Mouse (Mus musculus) monocyte, adult 5-6 weeks (primary cell): Measurements from ENCODE around the gene Hsd17b2. TPM values are rescaled to one million over a fixed set of nuclear protein-coding genes. Genes with fewer than 3 reads are reported as not detected.
A peak's percentile ranks its signal among the peaks of the same experiment; 100 is the strongest.
"Not testable (repeated sequence)": the region's sequence is repeated elsewhere in the genome, so short reads cannot be mapped to it uniquely, and the experiment has no call there.

Source experiments
- ATAC-seq: fragments of 153-309, 156-312 bp; replicated peaks from 2 replicates; pipeline ENCODE4 v1.8.0; 2017; ENCODE audit warnings: mild to moderate bottlenecking; ENCODE audit not compliant: low TSS enrichment, insufficient number of reproducible peaks, severe bottlenecking, poor library complexity, low FRiP score
- total RNA-seq: library from RNA; stranded (forward); fragments of 200-1000, 200-491, 200-594 nt; gene quantifications from 3 replicates; pipeline ENCODE4 v1.2.3, GENCODE M21; 2017

Gene Hsd17b2
- total RNA-seq, 1 experiment from 2014 or later = 1.7 TPM

DNA sequence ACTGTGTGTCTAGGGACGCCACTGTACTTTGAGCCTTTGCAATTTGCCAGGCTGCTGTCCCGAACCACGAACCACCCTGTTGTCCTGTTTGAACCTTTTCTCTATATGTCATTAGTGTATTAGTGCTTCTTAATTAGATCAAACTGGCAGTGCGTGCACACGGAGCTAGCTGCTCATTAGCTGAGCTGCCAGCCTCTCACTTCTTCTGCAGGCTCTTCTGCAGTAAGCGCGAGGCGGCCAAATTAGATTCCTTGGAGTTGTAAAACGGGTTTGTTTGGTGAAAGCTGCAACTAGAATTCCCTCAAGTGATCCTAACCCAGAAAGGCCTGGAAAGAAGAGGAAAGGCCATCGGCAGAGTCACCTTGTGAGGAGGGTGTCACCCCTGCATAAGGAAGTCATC is 997 bp downstream of the Hsd17b2 start:
- ATAC-seq = no peak

DNA sequence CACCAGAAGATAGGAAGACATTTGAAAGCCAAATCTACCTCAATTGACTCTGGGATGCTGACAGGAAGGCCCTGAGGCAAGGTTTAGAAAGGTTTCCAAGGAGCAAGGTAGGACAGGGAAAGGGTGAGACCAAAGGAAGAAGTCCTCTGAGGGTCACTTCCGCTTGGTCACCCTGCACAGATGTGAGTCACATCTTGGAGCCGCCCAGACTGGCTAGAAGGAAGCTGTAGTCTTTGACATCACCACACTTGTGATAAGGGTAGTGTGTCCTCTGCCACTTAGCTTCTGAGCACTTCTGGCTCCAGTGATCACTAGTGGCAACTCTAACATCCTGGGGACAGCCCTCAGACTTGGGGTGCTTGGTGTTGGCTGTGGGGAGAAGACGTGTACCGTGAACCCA is 4.4 kb downstream of the Hsd17b2 start:
- ATAC-seq = peak; percentile 56; the same call in 1 of the 2 replicates

DNA sequence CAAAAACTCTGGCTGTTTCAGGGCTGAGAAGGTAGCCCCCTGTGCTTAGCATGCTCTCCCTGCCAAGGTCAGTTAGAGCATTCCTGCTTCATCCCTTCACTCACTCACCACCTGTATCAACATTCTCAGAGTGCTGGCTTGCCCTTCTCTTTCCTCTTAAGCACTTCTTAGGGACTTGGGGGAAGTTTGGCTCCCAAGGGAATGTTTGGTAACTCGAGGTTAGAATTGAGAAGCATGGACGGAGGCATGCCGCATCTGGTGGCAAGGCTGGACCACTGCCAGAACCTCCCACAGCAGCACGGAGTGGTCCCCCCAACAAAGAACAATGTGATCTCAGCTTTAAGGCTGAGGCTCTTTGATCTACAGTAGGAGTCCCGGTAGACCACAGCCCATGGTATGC is 10.5 kb downstream of the Hsd17b2 start:
- no peak for ATAC-seq

DNA sequence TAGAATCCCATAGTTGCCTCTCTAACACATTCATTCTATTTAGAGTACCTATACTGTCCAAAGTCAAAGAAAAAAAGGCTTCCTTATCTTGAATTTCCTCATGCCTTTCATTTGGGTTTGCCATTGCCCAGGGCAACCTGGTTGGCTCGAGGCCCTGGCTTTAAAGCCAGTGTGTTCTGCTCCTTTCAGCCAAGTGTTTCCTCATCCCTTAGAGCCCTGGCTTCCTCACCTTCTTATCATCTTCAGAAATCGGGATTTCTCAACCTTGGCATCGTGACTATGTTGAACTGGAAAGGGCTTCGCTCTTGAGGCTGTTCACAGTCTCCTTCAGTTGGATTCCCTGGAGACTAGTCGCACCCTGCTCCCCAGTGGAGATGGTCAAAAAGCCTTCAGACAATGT is 12.9 kb downstream of the Hsd17b2 start:
- no peak for ATAC-seq

DNA sequence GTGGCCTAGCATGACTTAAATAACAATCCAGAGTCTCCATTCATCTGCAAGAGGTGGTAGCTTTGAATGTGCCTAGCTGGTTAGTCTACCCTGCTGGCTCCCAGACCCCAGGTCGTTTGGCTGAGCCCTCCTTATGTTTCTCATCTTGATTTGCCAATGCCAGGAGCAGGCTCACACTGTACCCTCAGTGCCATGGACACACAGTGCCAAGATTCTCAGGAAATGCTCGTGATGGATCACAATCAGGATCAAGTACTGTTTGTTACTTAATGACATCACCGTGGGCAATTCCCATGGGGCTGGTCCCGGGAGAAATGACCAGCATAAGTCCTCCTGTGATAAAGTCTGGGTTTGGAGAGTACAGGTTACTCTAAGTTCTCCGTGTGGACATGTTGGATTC is 14.2 kb downstream of the Hsd17b2 start:
- ATAC-seq = no peak

DNA sequence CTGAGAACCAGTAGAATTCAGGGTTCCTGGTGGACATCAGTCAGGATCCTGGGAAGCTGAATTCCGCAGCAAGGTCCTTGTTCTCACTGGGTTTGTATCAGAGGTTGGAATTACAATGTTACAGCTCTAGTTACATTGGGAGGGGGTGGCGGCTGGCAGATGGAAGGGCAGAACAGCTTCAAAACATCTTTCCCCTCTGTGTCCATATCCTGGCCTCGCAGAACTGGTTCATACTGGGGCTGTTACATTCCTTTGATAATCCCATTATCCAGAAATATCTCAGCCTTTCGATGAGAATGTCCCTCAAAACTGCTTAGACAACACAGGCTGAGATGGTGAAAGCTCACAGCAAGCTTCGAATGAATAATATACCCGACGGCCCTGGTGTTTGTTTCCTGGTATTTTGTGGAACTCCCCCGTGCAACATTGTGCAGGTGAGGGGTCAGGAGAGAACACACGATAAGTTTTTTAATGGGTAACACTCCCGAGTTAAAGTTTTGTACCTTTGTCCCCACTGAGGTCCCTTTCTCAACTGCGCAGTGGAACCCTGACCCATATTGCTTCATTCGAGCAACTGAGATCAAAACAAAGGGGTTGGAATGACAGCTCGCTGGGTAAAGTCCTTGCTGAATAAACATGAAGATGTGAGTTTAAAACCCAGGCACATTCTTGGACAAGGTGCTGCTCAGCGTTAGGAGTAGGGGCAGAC is 16.6 kb downstream of the Hsd17b2 start:
- no peak for ATAC-seq

DNA sequence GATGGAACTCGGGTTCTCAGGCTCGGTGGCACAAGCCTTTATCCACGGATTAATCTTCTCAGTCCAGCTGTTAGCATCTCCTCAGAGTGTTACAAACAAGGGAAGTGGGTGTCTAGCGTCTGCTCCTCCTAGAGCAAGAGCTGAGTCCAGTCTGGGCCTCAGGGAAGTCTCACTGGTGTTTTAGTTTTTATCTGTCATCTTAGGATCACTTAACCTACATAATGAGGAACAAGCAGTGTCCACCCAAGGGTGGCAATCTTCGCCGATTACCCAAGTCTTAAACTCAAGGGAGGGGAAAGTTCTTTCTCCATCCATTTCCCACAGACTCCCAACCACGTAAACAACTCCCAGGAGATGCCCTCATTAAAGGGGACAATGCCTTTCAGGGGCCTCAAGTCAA is 24.8 kb downstream of the Hsd17b2 start:
- ATAC-seq = peak; percentile 54; the same call in 1 of the 2 replicates

DNA sequence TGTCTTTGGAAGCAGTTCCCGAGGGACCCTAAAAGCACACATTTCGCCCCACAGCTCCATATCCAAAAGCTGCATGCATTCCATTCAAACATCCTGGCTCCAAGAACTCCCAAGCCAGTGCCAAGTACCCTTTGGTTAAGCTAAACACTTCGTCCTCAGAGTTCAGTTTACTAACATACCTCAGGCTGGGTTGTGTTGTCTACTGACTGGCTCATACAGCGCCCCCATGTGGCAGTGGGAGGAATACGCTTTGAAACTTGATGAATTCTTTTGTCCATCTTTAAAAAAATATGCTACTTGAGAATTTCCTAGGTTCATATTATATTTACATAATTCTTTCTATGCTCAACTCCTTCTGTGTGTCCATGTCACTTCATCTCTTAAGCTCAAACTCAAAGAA is 25.9 kb downstream of the Hsd17b2 start:
- no peak for ATAC-seq

DNA sequence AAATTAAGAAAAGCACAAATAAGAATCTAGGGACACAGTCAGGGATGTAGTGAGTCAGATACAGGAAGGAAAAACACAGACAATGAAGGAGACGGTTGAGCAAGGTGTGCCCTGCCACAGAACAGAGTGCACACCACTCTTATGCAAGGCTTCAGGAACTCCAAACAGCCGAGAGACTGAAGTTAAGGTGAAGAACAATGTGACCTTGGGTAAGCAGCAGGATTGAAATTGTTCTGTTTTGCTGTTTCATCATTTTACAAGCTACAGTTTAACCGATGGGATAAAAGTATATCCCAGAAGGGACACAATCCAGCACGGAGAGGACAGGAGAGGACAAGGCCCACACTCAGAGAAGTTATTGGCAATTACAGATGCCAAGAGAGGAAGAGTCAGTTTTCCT is 26.5 kb downstream of the Hsd17b2 start:
- no peak for ATAC-seq

DNA sequence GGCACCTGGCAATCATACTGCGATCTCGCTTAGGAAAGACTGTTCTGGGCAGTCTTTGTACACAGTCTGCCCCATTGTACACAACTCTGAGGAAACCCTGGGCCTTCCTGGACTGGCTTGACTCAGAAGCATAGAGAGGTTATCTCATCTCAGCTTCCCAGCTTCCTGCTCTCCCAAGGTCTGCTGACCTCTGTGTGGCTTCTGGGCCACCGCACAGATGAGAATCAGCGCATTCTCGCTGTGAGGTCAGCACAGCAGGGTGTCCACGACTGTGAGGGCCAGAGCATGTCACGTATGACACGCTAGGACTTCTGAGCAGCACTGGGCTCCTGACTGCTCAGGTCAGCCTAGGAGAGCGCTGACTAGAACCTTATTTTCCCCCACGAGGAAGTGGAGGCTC is 29.3 kb downstream of the Hsd17b2 start:
- no peak for ATAC-seq

DNA sequence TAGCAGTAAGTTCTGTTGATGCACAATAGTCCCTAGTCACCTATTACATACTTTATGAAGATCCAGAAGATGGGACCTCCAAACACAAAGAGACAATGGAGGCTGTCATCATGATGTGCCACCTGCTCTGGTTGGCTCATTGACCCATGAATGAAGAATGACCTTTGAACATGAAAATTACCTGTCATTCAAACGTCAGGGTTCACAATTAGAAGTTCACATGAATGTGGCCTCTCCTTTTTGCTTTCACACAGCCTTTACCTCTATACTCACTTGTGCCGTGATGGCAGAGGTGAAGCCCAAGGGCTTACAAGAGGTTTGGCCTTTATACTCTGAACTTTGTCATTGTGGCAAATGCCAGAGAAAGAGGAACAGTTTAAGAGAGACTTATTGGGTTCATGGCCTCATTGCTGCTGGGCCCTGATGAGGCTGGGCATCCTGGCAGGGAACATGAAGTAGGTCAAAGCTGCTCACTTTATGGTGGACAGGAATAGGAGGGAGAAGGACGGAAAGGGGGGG is 35.0 kb downstream of the Hsd17b2 start:
- ATAC-seq = no peak

DNA sequence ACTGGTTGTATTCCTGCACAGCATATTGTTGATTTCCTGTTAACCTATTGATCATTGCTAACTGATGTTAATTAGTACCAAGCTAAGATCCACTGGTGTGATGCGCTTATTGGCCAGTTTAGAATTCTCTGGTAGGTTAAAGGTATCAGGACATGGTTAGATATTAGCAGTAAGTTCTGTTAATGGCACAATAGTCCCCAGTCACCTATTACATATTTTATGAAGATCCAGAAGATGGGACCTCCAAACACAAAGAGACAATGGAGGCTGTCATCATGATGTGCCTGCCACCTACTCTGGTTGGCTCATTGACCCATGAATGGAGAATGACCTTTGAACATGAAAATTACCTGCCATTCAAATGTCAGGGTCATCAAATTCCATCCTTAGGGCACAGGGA is 36.5 kb downstream of the Hsd17b2 start:
- not testable (repeated sequence) for ATAC-seq

DNA sequence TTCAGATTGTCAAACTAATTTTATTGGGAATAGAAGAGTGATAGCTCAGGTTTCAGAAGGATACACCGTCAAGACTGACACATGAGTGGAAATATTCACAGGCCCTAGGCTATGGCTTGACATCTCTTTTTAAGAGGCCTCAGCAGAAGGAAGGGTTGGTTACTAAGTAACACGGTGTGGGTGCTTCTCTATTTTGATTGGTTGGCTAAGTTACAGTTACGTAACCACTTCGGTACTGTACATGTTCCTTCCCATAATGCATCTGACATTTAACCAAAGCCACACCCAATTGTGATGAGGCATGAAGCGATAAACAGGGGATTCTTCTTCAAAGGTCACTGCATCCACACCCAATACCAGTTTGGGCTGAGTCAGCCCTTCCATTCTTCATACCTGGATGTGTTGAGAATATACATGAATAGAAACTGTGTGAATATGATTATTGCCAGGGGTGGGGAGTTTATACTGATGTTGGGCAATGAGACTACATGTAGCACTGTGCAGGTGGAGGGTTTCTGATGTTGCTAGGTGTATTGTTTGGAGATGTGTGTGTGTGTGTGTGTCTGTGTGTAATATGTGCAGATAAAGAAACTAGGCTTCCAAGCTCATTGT is 38.8 kb downstream of the Hsd17b2 start:
- ATAC-seq = peak; percentile 81

DNA sequence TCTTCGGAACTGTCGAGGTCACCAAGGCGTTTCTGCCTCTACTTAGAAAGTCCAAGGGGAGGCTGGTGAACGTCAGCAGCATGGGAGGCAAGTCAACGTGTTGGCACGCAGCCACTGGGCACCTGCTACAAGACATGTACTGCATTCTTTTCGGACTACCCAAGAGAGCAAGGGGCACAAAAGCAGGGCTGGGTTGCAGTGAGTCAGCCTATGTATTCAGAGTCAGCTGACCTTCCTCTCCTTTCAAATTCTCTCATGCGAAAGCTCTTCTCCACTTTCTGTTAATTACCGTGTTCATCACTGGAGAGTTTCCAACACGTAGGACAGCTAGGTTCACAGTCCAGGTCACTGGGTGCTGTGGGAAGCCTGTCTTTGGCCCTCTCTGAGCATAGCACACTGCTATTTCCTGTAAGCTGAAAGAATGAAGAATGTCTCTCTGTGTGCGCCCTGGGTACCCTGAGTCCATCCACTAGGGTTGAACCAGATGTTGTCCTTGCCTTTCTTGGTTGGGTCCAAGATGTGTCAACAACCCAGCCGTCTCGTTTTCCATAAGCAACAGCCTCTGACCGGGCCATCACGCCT is 40.8 kb downstream of the Hsd17b2 start:
- no peak for ATAC-seq

DNA sequence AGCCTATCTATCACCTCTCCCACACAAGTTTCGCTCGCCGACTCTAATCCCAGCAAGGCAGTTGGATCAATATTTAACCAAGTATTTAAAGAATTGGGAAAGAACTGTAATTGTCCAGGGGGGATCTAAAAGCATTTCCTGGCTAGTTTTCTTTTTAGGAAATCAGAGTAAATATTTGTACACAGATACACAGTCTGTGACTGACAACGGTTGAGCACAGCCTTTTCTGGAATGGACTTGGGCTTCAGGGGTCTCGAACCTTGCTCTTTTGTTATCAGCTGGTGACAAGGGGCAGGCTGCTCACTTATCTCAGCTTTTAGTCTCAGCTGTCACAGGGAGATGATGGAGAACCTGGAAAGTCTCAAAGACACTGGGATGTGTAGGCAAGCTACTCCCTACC is 44.9 kb downstream of the Hsd17b2 start:
- no peak for ATAC-seq

DNA sequence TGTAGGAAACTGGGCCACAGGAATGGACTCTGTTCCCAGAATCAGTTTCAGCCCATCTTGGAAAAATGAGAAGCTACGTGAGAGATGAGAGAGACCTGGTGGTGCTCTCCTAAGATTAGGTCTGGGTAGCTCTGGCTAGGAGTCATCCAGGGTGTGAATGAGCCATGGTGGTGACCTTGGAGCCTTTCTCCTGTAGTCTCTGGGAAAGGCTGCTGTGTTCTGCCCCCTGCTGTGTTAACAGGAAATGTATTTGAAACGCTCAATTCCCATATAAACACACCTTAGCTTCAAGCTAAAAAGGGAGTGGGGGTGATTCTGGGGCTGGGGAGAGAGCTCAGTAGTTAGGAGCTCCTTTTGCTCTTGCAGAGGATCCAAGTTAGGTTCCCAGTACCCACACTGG is 45.7 kb downstream of the Hsd17b2 start:
- ATAC-seq = no peak

DNA sequence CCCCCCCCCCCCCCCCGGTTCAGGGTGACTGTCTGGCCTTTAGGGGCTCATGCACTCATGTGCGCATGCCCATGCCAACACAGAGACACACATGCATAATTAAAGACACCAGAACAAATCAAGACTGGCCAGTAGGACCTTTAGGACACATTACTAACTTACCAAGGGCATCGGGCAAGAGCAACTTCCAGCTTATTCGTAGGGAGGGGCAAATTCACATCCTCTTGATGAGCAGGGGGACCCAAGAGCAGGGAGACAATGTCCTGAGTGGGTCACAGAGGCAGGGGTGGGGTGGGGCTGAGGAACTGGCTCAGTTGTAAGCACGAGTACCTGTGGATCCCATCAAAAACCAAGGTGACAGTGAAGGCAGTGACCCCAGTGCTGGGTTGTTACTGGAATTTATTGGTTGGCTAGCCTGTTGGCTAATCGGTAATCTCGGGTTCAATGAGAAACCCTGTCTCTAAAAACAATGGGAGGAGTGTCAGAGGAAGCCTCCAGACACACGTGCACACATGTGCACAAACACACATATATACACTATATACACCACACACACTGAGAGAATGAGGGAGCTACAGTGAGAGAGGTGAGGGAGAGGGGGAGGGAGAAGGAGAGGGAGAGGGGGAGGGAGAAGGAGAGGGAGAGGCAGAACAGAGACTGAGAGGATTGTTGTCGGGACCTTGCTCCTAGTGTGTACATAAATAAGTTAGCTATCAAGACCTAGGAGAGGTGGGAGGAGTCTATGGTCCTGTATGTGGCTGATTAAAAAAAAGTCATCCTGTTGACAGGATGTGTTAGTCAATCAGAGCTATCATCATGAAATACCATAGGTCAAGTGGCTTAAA is 46.4 kb downstream of the Hsd17b2 start:
- 0 out of 2 replicates have a peak, but pooled peaks have one; percentile 31 for ATAC-seq

DNA sequence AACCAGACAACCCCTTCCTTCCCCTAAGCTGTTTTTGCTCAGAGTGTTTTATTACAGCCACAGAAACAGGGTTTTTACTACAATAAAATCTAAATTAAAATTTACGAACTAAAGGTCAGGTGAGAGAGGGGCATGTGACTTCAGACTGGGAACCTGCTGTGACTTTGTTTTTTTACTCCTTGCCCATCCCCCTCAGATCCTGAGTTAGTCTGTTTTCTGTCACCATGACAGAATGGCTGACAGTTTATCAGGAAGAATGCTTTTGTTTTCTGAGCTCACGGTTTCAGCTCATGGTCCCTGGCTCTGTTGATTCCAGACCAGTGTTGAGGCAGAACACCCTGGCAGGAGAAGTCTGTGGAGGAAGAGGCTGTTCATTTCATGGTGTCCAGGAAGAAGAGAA is 47.7 kb downstream of the Hsd17b2 start:
- no peak for ATAC-seq

DNA sequence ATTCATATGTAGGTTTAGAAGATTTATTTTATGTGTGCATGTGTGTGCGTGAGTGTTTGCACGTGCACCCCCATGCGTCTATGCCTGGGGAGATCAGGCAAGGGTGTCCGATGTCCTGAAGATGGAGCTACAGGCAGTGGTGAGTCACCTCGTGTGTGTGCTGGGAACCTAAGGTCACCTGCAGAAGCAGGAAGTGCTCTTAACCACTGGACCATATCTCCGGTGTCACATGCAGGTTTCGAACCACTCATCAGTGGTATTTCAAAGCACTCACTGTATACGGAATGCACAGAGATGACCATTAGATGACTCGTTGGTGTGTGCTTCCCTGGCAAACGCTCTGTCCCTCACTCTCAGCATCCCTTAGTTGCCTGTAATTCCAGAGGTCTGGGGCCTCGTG is 56.2 kb downstream of the Hsd17b2 start:
- ATAC-seq = no peak
